Mouse (Mus musculus): ENCODE measurements around the gene Zdhhc24. TPM values are rescaled to one million over a fixed set of nuclear protein-coding genes. Genes with fewer than 3 reads are reported as not detected.

Gene Zdhhc24
- polyA plus RNA-seq, 1 experiment from 2014 or later: 8.7 TPM

- peak overlapping the region; percentile 78; the same call in 1 of the 2 replicates for H3K27ac ChIP-seq
- WGBS: 65% methylated on average over 5 of the region's 5 CpGs
- ATAC-seq (replicated peaks; ENCODE audit: low FRiP score, low read depth) (no peak), DNase-seq (ENCODE audit: low spot score) (no peak)
- peak overlapping the region; percentile 68 for H3K4me2 ChIP-seq (ENCODE audit: low read length)
- TF ChIP-seq CTCF (IDR thresholded peaks at IDR 0.05; ENCODE audit: low read depth): no peak
- H3K9me3 ChIP-seq (replicated peaks; ENCODE audit: low read length): no peaks in the 10 kb centered on the region
- no peaks in the 10 kb centered on the region for H3K27me3 ChIP-seq (ENCODE audit: insufficient read depth, low read length)
- H3K36me3 ChIP-seq (ENCODE audit: insufficient read depth, low read length): 0 out of 2 replicates have a peak, but pooled peaks cover 9% of the 10 kb centered on the region
- peak overlapping the region; percentile 61 for H3K4me3 ChIP-seq (replicated peaks; ENCODE audit: low read depth, low read length)
- H3K4me1 ChIP-seq (replicated peaks; ENCODE audit: insufficient read depth, low read length): peaks cover 9% of the 10 kb centered on the region
- peak overlapping the region; percentile 58; the same call in 1 of the 2 replicates for H3K9ac ChIP-seq (ENCODE audit: low read depth, low read length)
Observed at GRCm38 (mm10) chr19:4928781-4929180, 50.3 kb downstream of the Zdhhc24 start.

Other genes with a start within 250 kb of the Zdhhc24 start
- 2.5 and 3.2 TPM in 2 replicates for gene Gm960, start 180.0 kb upstream of the Zdhhc24 start, polyA plus RNA-seq (2015; fragmentation: Nextera tagmentation; extraction: Ambion mirVana)
- gene Sptbn2, start 167.5 kb upstream of the Zdhhc24 start, polyA plus RNA-seq (2015; fragmentation: Nextera tagmentation; extraction: Ambion mirVana): 2.6 and 3.0 TPM in 2 replicates
- 44.9 and 47.2 TPM in 2 replicates for gene Rbm4b, start 122.2 kb upstream of the Zdhhc24 start, polyA plus RNA-seq (2015; fragmentation: Nextera tagmentation; extraction: Ambion mirVana)
- 39.2 and 40.8 TPM in 2 replicates for gene Rbm4, start 84.8 kb upstream of the Zdhhc24 start, polyA plus RNA-seq (2015; fragmentation: Nextera tagmentation; extraction: Ambion mirVana)
- 24.4 and 27.3 TPM in 2 replicates for gene Gm21992, start 67.1 kb upstream of the Zdhhc24 start, polyA plus RNA-seq (2015; fragmentation: Nextera tagmentation; extraction: Ambion mirVana)
- 43.8 and 48.8 TPM in 2 replicates for gene Rbm14, start 67.0 kb upstream of the Zdhhc24 start, polyA plus RNA-seq (2015; fragmentation: Nextera tagmentation; extraction: Ambion mirVana)
- 72.9 and 82.1 TPM in 2 replicates for gene Ccs, start 39.3 kb upstream of the Zdhhc24 start, polyA plus RNA-seq (2015; fragmentation: Nextera tagmentation; extraction: Ambion mirVana)
- gene Ccdc87, start 39.3 kb upstream of the Zdhhc24 start, polyA plus RNA-seq (2015; fragmentation: Nextera tagmentation; extraction: Ambion mirVana): 0.04 TPM in 1 of 2 replicates, not detected in the other
- 79.8 and 80.6 TPM in 2 replicates for gene Ctsf, start 23.5 kb upstream of the Zdhhc24 start, polyA plus RNA-seq (2015; fragmentation: Nextera tagmentation; extraction: Ambion mirVana)
- gene Actn3, start 759 bp upstream of the Zdhhc24 start, polyA plus RNA-seq (2015; fragmentation: Nextera tagmentation; extraction: Ambion mirVana): 4.0 and 4.1 TPM in 2 replicates
- 4.9 and 5.0 TPM in 2 replicates for gene Bbs1, start 28.0 kb downstream of the Zdhhc24 start, polyA plus RNA-seq (2015; fragmentation: Nextera tagmentation; extraction: Ambion mirVana)
- 61.7 and 69.2 TPM in 2 replicates for gene Dpp3, start 49.6 kb downstream of the Zdhhc24 start, polyA plus RNA-seq (2015; fragmentation: Nextera tagmentation; extraction: Ambion mirVana)
- 1.5 and 1.9 TPM in 2 replicates for gene Peli3, start 64.5 kb downstream of the Zdhhc24 start, polyA plus RNA-seq (2015; fragmentation: Nextera tagmentation; extraction: Ambion mirVana)
- 132 and 137 TPM in 2 replicates for gene Mrpl11, start 83.5 kb downstream of the Zdhhc24 start, polyA plus RNA-seq (2015; fragmentation: Nextera tagmentation; extraction: Ambion mirVana)
- gene Npas4, start 111.6 kb downstream of the Zdhhc24 start, polyA plus RNA-seq (2015; fragmentation: Nextera tagmentation; extraction: Ambion mirVana): not detected in 2 replicates
- 4.9 and 5.4 TPM in 2 replicates for gene Slc29a2, start 145.2 kb downstream of the Zdhhc24 start, polyA plus RNA-seq (2015; fragmentation: Nextera tagmentation; extraction: Ambion mirVana)
- gene B4gat1, start 160.2 kb downstream of the Zdhhc24 start, polyA plus RNA-seq (2015; fragmentation: Nextera tagmentation; extraction: Ambion mirVana): 57.1 and 64.2 TPM in 2 replicates
- gene AC124502.3, start 160.2 kb downstream of the Zdhhc24 start, polyA plus RNA-seq (2015; fragmentation: Nextera tagmentation; extraction: Ambion mirVana): 1.1 and 1.3 TPM in 2 replicates
- gene Brms1, start 162.7 kb downstream of the Zdhhc24 start, polyA plus RNA-seq (2015; fragmentation: Nextera tagmentation; extraction: Ambion mirVana): 40.2 and 44.0 TPM in 2 replicates
- 2.8 and 3.2 TPM in 2 replicates for gene Rin1, start 171.8 kb downstream of the Zdhhc24 start, polyA plus RNA-seq (2015; fragmentation: Nextera tagmentation; extraction: Ambion mirVana)
- gene Cd248, start 189.4 kb downstream of the Zdhhc24 start, polyA plus RNA-seq (2015; fragmentation: Nextera tagmentation; extraction: Ambion mirVana): 35.0 and 40.6 TPM in 2 replicates
- 1.4 and 2.1 TPM in 2 replicates for gene Tmem151a, start 206.9 kb downstream of the Zdhhc24 start, polyA plus RNA-seq (2015; fragmentation: Nextera tagmentation; extraction: Ambion mirVana)
- gene Yif1a, start 209.9 kb downstream of the Zdhhc24 start, polyA plus RNA-seq (2015; fragmentation: Nextera tagmentation; extraction: Ambion mirVana): 129 and 132 TPM in 2 replicates
- gene Cnih2, start 219.9 kb downstream of the Zdhhc24 start, polyA plus RNA-seq (2015; fragmentation: Nextera tagmentation; extraction: Ambion mirVana): 4.2 and 4.7 TPM in 2 replicates
- 270 and 284 TPM in 2 replicates for gene Rab1b, start 228.4 kb downstream of the Zdhhc24 start, polyA plus RNA-seq (2015; fragmentation: Nextera tagmentation; extraction: Ambion mirVana)
- gene Klc2, start 239.9 kb downstream of the Zdhhc24 start, polyA plus RNA-seq (2015; fragmentation: Nextera tagmentation; extraction: Ambion mirVana): 18.1 and 20.2 TPM in 2 replicates